Mouse (Mus musculus): Measurements from ENCODE around the gene Luzp2. TPM values are rescaled to one million over a fixed set of nuclear protein-coding genes. Genes with fewer than 3 reads are reported as not detected.
"Not testable (repeated sequence)": the region's sequence is repeated elsewhere in the genome, so short reads cannot be mapped to it uniquely, and the experiment has no call there.

Luzp2 gene
- total RNA-seq, 1 experiment, result 0.09 TPM

DNA sequence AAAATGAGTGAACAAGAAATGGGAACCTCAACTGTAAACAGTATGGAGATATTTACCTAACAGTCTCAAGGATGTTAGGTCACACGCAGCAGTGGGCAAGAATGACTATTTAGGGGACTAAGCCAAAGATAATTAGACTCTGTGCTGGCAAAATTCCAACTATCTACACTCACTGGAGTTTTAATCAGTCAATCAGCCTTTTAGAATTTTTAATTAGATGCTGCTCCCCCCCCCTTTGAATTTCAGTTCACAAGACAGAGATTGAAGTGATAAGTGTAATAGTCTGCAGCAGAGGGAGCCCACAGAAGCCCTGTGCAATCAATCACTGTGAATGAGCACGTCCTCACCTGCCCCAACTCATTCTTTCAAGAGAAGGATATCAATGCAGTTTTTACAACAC is 165.1 kb downstream of the Luzp2 start:
- in situ Hi-C loops (cut with MboI; ENCODE audit: low sequenced_read_pairs in 2 of 2, unreplicated experiment in 2 of 2), result no loop called here
- Histone ChIP-seq H3K36me3 (ENCODE audit: control insufficient read depth, insufficient read depth, low read length, poor library complexity, severe bottlenecking) (no peaks in the 10 kb centered on the region), H3K4me1 (ENCODE audit: control insufficient read depth in 2 of 2, insufficient read depth in 2 of 2, low read length in 2 of 2, poor library complexity in 1 of 2) (no peaks in the 10 kb centered on the region), H3K9me3 (ENCODE audit: control insufficient read depth, insufficient read depth, low read depth, low read length) (no peaks in the 10 kb centered on the region), H3K27ac (ENCODE audit: insufficient read depth, low read depth, low read length, poor library complexity, severe bottlenecking) (no peak overlapping the region), H3K9ac (ENCODE audit: insufficient read depth, low read depth, low read length, poor library complexity, severe bottlenecking) (no peak overlapping the region), H3K4me3 (ENCODE audit: insufficient read depth in 1 of 2, low read depth in 1 of 2, low read length in 2 of 2, poor library complexity in 1 of 2, severe bottlenecking in 1 of 2) (no peak overlapping the region)
- DNase-seq (ENCODE audit: low read depth, low spot score), result no peak
- no peak for TF ChIP-seq CHD2 (IDR thresholded peaks at IDR 0.05; ENCODE audit: low read depth, low read length)
- no peak for TF ChIP-seq ZNF384 (IDR thresholded peaks at IDR 0.05; ENCODE audit: low read depth, low read length)
- no peak for TF ChIP-seq ZC3H11A (IDR thresholded peaks at IDR 0.05; ENCODE audit: borderline replicate concordance, low read depth, low read length)
- TF ChIP-seq MAFK (IDR thresholded peaks at IDR 0.05; ENCODE audit: insufficient read depth, low read depth, low read length), result no peak
- TF ChIP-seq HCFC1 (IDR thresholded peaks at IDR 0.05; ENCODE audit: borderline replicate concordance, insufficient read depth, low read length), result no peak

DNA sequence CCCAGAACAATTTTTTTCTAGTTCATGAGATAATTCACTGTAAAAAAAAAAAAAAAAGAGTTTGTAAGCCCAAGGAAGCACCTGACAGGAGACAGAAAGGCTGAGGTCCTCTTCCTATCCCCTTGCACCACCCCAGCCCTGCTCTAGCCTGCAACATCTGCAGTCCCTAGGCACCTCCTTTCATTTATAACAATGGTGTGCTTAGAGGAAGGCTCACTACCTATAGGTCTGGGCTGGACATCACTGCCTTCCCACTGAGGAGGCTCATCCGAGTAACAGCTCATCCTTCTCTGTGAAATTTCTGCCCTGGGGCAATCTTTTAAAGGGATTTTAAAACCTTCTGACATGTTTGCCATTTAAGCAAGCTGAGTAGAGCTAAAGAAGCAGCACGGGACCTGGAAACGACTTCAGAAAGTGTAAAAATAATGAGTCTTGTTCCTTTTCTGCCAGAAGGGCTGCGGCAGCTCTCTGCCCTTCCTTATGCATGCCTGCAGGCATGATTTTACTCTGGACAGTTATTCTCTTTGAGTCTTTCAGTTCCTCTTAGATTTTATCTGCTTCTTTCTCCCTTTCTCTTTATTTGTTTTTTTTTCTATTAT is 174.0 kb downstream of the Luzp2 start:
- Histone ChIP-seq H3K36me3 (ENCODE audit: control insufficient read depth, insufficient read depth, low read length, poor library complexity, severe bottlenecking) (no peaks in the 10 kb centered on the region), H3K9me3 (ENCODE audit: control insufficient read depth, insufficient read depth, low read depth, low read length) (no peaks in the 10 kb centered on the region), H3K4me1 (ENCODE audit: control insufficient read depth in 2 of 2, insufficient read depth in 2 of 2, low read length in 2 of 2, poor library complexity in 1 of 2) (no peaks in the 10 kb centered on the region), H3K27ac (ENCODE audit: insufficient read depth, low read depth, low read length, poor library complexity, severe bottlenecking) (no peak overlapping the region), H3K4me3 (ENCODE audit: insufficient read depth in 1 of 2, low read depth in 1 of 2, low read length in 2 of 2, poor library complexity in 1 of 2, severe bottlenecking in 1 of 2) (no peak overlapping the region), H3K9ac (ENCODE audit: insufficient read depth, low read depth, low read length, poor library complexity, severe bottlenecking) (no peak overlapping the region)
- in situ Hi-C loops (cut with MboI; ENCODE audit: low sequenced_read_pairs in 2 of 2, unreplicated experiment in 2 of 2), result no loop called here
- DNase-seq (ENCODE audit: low read depth, low spot score), result no peak
- no peak for TF ChIP-seq ZC3H11A (IDR thresholded peaks at IDR 0.05; ENCODE audit: borderline replicate concordance, low read depth, low read length)
- no peak for TF ChIP-seq HCFC1 (IDR thresholded peaks at IDR 0.05; ENCODE audit: borderline replicate concordance, insufficient read depth, low read length)
- no peak for TF ChIP-seq CHD2 (IDR thresholded peaks at IDR 0.05; ENCODE audit: low read depth, low read length)
- no peak for TF ChIP-seq MAFK (IDR thresholded peaks at IDR 0.05; ENCODE audit: insufficient read depth, low read depth, low read length)
- TF ChIP-seq ZNF384 (IDR thresholded peaks at IDR 0.05; ENCODE audit: low read depth, low read length), result no peak

DNA sequence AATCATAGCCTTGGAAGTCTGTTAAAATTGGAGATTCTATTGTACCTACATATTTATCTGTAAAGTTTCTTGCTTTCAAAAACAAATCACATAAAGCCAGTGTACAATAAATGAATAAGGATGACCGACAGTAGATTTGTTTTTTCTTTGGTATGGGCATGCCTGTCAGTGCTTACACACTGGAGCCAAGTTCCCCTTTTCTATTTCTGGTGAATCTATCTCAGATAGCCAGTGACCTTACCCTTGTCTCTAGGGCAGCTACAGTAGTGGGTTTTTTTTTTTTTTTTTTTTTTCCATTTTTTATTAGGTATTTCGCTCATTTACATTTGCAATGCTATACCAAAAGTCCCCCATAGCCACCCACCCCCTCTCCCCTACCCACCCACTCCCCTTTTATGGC is 298.6 kb downstream of the Luzp2 start:
- H3K9me3 ChIP-seq (ENCODE audit: control insufficient read depth, insufficient read depth, low read depth, low read length); in situ Hi-C loops (cut with MboI; ENCODE audit: low sequenced_read_pairs in 2 of 2, unreplicated experiment in 2 of 2); H3K36me3 ChIP-seq (ENCODE audit: control insufficient read depth, insufficient read depth, low read length, poor library complexity, severe bottlenecking); H3K4me3 ChIP-seq (ENCODE audit: insufficient read depth in 1 of 2, low read depth in 1 of 2, low read length in 2 of 2, poor library complexity in 1 of 2, severe bottlenecking in 1 of 2); DNase-seq (ENCODE audit: low read depth, low spot score); H3K4me1 ChIP-seq (ENCODE audit: control insufficient read depth in 2 of 2, insufficient read depth in 2 of 2, low read length in 2 of 2, poor library complexity in 1 of 2); H3K27ac ChIP-seq (ENCODE audit: insufficient read depth, low read depth, low read length, poor library complexity, severe bottlenecking); H3K9ac ChIP-seq (ENCODE audit: insufficient read depth, low read depth, low read length, poor library complexity, severe bottlenecking): not testable (repeated sequence)

DNA sequence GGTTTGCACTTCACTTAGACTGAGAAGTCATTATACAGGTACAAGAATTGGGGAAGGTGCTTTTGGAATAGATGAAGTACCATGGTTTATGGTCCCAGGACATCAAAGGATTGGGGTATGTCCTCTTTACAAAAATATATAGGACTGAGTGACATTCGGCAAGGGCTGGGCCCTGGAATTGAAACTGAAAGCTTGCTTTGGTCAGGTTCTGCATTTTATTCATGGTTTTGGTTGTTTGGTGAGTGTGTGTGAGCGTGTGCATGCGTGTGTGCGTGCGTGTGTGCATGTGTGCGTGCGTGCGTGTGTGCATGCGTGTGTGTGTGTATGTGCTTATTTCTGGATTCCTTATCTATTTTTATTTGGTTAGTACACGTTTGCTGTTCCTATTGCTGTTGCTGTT is 353.6 kb downstream of the Luzp2 start:
- TF ChIP-seq ZNF384 (IDR thresholded peaks at IDR 0.05; ENCODE audit: low read depth, low read length), result no peak
- no peak for TF ChIP-seq CHD2 (IDR thresholded peaks at IDR 0.05; ENCODE audit: low read depth, low read length)
- no peak for TF ChIP-seq ZC3H11A (IDR thresholded peaks at IDR 0.05; ENCODE audit: borderline replicate concordance, low read depth, low read length)
- TF ChIP-seq MAFK (IDR thresholded peaks at IDR 0.05; ENCODE audit: insufficient read depth, low read depth, low read length), result no peak
- no peak for TF ChIP-seq HCFC1 (IDR thresholded peaks at IDR 0.05; ENCODE audit: borderline replicate concordance, insufficient read depth, low read length)
- Histone ChIP-seq H3K4me3 (ENCODE audit: insufficient read depth in 1 of 2, low read depth in 1 of 2, low read length in 2 of 2, poor library complexity in 1 of 2, severe bottlenecking in 1 of 2) (no peak overlapping the region), H3K4me1 (ENCODE audit: control insufficient read depth in 2 of 2, insufficient read depth in 2 of 2, low read length in 2 of 2, poor library complexity in 1 of 2) (no peaks in the 10 kb centered on the region), H3K9ac (ENCODE audit: insufficient read depth, low read depth, low read length, poor library complexity, severe bottlenecking) (no peak overlapping the region), H3K9me3 (ENCODE audit: control insufficient read depth, insufficient read depth, low read depth, low read length) (no peaks in the 10 kb centered on the region), H3K27ac (ENCODE audit: insufficient read depth, low read depth, low read length, poor library complexity, severe bottlenecking) (no peak overlapping the region), H3K36me3 (ENCODE audit: control insufficient read depth, insufficient read depth, low read length, poor library complexity, severe bottlenecking) (no peaks in the 10 kb centered on the region)
- in situ Hi-C loops (cut with MboI; ENCODE audit: low sequenced_read_pairs in 2 of 2, unreplicated experiment in 2 of 2), result no loop called here
- no peak for DNase-seq (ENCODE audit: low read depth, low spot score)

DNA sequence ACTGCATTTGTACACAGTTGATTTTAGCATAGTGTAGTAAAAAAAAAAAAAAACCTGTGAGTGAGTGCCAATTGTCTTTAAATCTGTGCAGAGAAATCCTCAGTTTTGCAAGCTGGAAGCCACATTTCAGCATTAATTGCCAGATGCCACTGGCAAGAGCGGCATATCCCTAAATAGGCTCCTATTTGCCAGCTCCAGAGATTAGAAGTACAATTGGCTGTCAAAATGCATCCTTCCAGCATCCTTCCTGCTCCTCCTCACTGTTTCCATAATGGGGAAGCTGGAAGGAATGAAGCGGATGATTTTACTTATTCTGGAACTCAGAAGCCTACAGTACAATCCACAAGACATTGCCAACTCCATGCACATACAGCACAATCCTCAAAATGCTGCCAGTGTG is 354.2 kb downstream of the Luzp2 start:
- Histone ChIP-seq H3K4me3 (ENCODE audit: insufficient read depth in 1 of 2, low read depth in 1 of 2, low read length in 2 of 2, poor library complexity in 1 of 2, severe bottlenecking in 1 of 2) (no peak overlapping the region), H3K36me3 (ENCODE audit: control insufficient read depth, insufficient read depth, low read length, poor library complexity, severe bottlenecking) (no peaks in the 10 kb centered on the region), H3K9me3 (ENCODE audit: control insufficient read depth, insufficient read depth, low read depth, low read length) (no peaks in the 10 kb centered on the region), H3K4me1 (ENCODE audit: control insufficient read depth in 2 of 2, insufficient read depth in 2 of 2, low read length in 2 of 2, poor library complexity in 1 of 2) (no peaks in the 10 kb centered on the region), H3K27ac (ENCODE audit: insufficient read depth, low read depth, low read length, poor library complexity, severe bottlenecking) (no peak overlapping the region), H3K9ac (ENCODE audit: insufficient read depth, low read depth, low read length, poor library complexity, severe bottlenecking) (no peak overlapping the region)
- in situ Hi-C loops (cut with MboI; ENCODE audit: low sequenced_read_pairs in 2 of 2, unreplicated experiment in 2 of 2), result no loop called here
- DNase-seq (ENCODE audit: low read depth, low spot score), result no peak
- TF ChIP-seq ZNF384 (IDR thresholded peaks at IDR 0.05; ENCODE audit: low read depth, low read length), result no peak
- TF ChIP-seq CHD2 (IDR thresholded peaks at IDR 0.05; ENCODE audit: low read depth, low read length), result no peak
- TF ChIP-seq MAFK (IDR thresholded peaks at IDR 0.05; ENCODE audit: insufficient read depth, low read depth, low read length), result no peak
- no peak for TF ChIP-seq ZC3H11A (IDR thresholded peaks at IDR 0.05; ENCODE audit: borderline replicate concordance, low read depth, low read length)
- no peak for TF ChIP-seq HCFC1 (IDR thresholded peaks at IDR 0.05; ENCODE audit: borderline replicate concordance, insufficient read depth, low read length)

Data from ES-E14 (cell line).